Mouse (Mus musculus) erythroblast, adult 5-6 weeks (primary cell): ENCODE data around the gene Gm13290. TPM values are rescaled to one million over a fixed set of nuclear protein-coding genes. Genes with fewer than 3 reads are reported as not detected.
"Not testable (repeated sequence)": the region's sequence is repeated elsewhere in the genome, so short reads cannot be mapped to it uniquely, and the experiment has no call there.

ENCODE experiments used
- ATAC-seq: replicated peaks from 2 replicates; pipeline ENCODE4 v1.8.0; 2016; ENCODE audit warnings: moderate number of reproducible peaks, mild to moderate bottlenecking, moderate TSS enrichment, inconsistent platforms; ENCODE audit not compliant: poor library complexity, low FRiP score, severe bottlenecking
- total RNA-seq, 2 experiments: library from RNA; stranded (forward) in 1 of 2; stranded (reverse) in 1 of 2; fragments of 150-400 nt in 1 of 2; fragments of 200-764, 138-1000 nt in 1 of 2; gene quantifications; 2 replicates each; pipeline versions ENCODE4 v1.2.3 to v1.2.4; 2015 to 2017; ENCODE audit warnings: low replicate concordance in 2 of 2

Gene Gm13290
- total RNA-seq (2015; ENCODE audit: low replicate concordance) (not detected in 2 replicates), total RNA-seq (2017; ENCODE audit: low replicate concordance) (not detected in 2 replicates)

DNA sequence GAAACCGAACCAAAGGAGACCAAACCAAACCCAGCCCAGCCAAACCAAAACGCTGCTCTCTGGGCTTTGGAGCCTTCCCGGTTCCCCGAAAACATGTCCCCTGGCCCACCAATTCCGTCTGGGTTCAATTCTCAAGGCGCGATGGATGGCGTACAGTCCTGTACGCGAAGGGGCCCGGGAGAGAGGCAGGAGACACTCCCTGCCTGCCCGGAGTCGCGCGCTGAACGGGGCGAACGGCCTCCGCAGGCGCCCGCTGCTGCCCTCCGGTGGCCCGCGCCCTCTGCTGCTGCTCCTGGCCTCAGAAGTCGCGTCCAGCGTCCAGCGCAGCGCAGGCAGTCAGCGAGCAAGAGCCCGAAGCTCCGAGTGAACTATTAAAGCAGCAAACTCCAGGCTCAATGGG lies at the start of gene Gm13290:
Gene Gm13290, plus strand, starts transcription at position 301 of the 400 bp plus-strand sequence.
- ATAC-seq: not testable (repeated sequence)

DNA sequence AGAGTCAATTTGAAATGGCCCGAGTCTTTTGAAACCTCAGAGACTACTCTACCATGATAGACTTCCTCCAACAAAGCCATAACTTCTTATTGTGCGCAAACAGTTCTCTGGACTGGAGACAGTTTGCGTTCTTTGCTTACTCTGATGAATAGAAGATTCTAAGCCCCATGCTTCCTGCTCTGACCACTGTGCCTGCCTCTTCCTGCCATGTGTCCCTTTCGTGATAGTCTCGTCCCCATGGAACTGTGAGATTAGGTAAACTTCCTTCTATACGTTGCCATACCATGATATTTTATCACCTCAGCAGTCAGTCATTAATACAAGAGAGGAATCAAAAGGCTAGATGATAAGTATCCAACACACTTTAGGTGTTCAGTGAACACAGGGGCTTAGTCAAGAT lies 46.9 kb upstream of the Gm13290 start:
- ATAC-seq: no peak

DNA sequence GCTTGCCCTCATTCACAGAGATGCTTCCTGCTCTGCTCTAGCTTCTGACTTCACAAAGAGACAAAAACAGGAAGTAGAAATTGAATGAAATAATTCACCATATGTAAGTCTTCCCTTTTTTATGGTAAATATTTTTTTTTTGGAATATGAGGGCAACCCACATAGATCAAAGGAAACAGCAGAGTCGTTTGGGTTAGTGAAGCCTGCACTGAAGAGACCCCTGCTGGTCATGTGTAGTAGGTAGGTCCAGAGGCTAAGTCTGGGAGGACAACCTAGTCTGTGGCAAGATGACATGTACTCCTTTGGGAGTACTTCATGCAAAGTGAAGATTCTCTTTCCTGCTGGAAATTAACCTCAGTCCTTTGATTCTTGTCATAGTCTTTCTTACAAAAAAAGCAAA lies 46.3 kb upstream of the Gm13290 start:
- ATAC-seq: peak; percentile 66; the same call in 1 of the 2 replicates

DNA sequence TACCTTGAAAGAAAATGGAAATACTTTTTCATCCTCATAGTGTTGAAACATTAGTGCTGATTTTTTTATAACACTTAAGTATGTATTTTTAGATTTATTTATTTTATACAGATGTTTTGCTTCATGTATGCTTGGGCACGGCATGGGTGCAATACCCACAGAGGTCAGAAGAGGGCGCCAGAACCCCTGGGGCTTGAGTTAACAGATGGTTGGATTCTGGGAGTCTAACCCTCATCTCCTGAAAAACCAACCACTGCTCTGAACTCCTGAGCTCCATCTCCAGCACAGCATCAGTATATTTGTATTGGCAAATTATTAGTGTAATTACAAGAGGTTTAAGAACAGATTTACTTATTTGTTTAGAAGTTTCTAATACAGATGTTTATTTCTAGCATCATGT lies 35.2 kb upstream of the Gm13290 start:
- peak; percentile 81 for ATAC-seq

DNA sequence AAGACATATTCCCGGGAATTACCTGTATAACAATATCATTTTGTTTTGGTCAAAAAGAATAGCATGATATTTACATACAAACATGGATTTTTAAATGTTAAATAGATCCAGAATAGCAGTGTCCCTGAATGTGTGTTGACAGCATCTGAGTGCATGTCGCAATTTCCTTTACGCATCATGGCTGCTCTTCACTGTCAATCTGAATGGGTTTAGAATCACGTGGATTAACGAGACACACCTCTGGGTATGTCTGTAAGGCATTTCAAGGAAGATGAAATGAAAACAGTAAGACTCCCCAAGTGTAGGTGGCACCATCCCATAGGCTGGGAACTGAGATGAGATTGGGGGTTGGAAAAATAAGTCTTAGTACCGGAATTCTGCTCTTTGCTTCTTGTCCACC lies 34.6 kb upstream of the Gm13290 start:
- no peak for ATAC-seq

DNA sequence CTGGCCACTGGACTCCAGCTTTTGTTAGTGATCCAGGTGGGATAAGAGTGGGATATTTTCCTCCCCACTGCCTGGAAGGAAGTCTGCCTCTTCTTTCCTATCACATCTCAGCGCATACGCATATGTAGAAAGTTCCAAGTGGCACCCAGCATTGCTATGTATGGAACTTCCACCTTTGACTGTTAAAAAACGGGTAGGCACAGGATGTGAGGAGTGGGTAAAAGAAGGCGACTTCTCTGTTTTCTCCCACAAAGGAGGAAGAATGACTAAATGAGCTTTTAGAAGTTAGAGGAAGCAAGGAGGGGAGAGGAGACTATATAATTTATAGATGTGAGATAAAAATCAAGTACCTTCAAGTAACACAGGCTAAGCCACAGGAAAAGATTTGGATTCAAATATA lies 32.2 kb upstream of the Gm13290 start:
- ATAC-seq: no peak

DNA sequence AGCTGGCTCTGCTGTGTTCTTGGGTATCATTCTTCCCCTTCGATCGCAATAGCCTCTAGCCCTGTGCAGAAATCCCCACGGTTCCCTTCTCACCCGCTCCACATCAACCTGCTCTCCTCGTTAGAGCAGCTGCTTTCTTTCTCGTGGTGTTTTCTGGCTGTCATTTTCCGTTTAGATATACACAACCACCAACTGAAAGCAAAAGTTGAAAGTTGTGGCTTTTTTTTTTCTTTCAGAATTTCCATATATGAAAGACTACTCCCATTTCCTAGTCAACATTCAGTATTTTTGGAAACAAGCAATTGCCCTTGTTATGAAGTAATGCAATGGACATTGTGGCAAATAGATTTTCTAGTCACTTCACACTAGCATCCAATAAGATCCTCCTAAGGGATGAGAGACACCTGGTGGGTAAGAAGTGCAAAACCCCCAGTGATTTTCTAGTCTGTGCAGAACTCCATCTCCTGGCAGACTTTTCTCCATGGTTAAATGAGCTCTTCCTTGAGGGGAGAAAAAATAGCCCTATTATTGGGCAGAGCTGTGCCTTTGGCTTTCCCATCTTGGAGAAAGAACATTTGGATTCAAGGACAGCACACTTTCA lies 30.8 kb upstream of the Gm13290 start:
- ATAC-seq: no peak

DNA sequence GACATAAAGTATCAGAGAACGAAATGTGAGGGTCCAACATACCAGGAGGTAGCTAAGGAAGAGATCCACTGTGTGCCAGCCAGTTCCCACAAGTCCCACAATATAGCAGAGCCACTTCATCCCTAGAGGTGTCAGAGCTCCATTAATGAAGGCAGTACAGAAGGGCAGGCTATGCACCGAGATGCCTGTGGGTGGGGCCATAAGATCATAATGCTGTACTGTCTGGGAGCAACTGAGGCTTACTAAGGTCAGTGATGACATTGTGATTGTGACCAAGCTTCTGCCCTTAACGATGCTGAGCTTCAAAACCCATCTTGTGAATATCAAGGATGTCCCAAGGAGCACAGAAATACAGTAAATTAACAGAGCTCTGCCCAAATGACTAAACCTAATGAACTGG lies 29.4 kb upstream of the Gm13290 start:
- no peak for ATAC-seq

DNA sequence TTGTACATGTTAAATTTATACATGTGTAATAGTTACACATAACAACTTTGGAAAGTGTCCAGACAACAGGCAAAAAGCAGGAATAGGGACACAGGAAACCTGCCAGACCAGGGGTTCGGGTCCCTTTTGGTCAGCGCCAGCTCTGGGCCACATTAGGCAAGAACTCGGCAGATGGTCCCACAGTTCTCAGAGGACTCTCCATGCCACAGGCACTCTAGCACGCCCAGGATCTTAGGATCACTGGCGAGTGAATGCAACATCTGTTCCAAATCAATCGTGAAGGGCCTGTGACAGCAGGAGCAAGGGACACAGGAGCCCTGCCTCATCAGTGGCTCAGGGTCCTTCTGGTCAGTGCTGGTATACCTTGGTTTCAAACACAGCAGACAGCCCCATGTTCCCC lies 23.7 kb upstream of the Gm13290 start:
- no peak for ATAC-seq

DNA sequence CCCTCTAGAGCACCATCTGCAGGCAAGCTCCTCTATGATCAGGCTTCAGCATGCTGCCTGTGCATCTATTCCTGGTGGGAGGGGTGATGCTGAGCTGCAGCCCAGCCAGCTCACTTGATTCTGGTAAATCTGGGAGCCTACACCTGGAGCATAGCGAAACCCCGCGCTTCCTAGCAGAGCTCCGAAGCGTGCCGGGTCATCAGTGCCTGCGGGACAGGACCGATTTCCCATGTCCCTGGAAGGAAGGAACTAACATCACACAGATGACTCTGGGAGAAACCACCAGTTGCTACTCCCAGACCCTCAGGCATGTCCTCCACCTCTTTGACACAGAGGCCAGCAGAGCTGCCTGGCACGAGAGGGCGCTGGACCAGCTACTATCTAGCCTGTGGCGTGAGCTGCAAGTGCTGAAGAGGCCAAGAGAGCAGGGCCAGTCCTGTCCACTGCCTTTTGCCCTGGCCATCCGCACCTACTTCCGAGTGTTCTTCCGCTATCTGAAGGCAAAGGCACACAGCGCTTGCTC lies 18.8 kb upstream of the Gm13290 start, which contains the start of gene Gm13271:
Gene Gm13271, plus strand, starts transcription at position 51 of the 523 bp plus-strand sequence.
- ATAC-seq: not testable (repeated sequence)

DNA sequence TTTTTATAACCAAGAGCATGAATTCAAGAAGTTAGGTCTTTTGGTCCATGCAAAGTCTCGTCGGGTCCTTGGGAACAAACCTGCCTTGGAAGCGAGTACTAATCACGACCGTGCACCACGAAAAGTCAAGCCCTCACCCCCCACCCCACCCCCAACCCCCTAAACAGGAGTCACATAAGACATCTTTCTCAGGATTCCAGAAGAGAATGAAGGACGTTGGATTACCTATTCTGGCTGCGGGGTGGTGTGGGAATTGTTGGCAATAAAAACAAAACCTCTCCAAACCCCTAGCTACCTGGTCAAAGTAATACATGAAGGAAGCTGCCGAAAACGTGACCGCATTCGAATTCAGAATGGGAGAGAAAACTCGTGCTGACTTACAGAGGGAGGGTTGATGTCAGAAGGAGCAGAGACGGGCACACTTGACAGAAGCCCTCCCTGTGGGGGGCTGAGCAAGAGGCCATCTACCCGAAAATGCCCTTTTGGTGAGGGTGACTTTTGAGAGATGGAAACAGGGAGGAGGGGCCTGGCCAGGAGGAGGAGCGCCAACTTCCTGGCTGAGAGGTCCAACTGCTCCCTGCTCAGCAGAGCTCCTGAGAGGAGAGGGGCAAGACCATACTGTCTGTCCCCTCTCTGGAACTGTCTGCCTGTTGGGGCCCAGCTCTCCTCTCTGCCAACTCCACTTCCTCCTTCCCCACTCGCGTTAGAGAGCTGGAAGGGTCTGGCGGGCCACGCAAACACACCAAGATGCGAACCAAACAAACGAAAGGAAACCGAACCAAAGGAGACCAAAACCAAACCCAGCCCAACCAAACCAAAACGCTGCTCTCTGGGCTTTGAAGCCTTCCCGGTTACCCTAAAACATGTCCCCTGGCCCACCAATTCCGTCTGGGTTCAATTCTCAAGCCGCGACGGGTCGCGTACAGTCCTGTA lies 16.8 kb upstream of the Gm13290 start:
- not testable (repeated sequence) for ATAC-seq

DNA sequence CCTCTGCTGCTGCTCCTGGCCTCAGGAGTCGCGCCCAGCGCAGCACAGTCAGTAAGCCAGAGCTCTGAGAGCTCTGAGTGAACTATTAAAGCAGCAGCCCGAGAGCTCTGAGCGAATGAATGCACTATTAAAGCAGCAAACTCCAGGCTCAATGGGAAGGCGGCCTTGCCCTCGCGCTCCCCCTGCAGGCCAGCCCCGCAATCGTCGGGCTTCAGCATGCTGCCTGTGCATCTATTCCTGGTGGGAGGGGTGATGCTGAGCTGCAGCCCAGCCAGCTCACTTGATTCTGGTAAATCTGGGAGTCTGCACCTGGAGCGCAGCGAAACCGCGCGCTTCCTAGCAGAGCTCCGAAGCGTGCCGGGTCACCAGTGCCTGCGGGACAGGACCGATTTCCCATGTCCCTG lies 16.0 kb upstream of the Gm13290 start:
- ATAC-seq: peak; percentile 97

DNA sequence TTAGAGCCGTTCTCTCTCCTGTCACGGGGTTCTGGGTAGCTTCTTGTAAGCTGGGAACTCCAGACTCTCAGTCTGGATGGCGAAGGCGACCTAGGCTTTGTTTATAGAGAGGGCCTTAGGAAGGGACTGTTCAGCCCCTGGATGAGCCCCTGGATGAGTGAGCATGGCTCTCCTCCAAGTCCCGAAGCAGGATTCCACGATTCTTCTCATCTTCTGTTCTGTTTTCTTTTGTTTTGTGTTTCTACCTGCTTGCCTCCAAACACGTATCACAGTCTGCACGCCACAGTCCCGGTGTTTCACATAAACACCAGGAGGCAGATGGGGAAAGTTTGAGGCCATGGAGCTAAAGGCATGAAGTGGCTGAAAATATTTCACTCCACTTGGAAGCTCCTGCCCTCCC lies 14.9 kb upstream of the Gm13290 start:
- ATAC-seq: not testable (repeated sequence)

DNA sequence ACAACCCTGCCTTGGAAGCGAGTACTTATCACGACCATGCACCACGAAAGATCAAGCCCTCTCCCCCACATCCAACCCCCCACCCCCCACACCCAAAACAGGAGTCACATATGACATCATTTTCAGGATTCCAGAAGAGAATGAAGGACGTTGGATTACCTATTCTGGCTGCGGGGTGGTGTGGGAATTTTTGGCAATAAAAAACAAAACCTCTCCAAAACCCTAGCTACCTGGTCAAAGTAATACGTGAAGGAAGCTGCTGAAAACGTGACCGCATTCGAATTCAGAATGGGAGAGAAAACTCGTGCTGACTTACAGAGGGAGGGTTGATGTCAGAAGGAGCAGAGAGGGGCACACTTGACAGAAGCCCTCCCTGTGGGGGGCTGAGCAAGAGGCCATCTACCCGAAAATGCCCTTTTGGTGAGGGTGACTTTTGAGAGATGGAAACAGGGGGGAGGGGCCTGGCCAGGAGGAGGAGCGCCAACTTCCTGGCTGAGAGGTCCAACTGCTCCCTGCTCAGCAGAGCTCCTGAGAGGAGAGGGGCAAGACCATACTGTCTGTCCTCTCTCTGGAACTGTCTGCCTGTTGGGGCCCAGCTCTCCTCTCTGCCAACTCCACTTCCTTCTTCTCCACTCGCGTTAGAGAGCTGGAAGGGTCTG lies 13.9 kb upstream of the Gm13290 start, which contains the start of gene Gm13283:
Gene Gm13283, plus strand, starts transcription at position 510 of the 659 bp plus-strand sequence.
- ATAC-seq: not testable (repeated sequence)

DNA sequence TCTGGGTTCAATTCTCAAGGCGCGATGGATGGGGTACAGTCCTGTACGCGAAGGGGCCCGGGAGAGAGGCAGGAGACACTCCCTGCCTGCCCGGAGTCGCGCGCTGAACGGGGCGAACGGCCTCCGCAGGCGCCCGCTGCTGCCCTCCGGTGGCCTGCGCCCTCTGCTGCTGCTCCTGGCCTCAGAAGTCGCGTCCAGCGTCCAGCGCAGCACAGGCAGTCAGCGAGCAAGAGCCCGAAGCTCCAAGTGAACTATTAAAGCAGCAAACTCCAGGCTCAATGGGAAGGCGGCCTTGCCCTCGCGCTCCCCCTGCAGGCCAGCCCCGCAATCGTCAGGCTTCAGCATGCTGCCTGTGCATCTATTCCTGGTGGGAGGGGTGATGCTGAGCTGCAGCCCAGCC lies 13.2 kb upstream of the Gm13290 start:
- not testable (repeated sequence) for ATAC-seq

DNA sequence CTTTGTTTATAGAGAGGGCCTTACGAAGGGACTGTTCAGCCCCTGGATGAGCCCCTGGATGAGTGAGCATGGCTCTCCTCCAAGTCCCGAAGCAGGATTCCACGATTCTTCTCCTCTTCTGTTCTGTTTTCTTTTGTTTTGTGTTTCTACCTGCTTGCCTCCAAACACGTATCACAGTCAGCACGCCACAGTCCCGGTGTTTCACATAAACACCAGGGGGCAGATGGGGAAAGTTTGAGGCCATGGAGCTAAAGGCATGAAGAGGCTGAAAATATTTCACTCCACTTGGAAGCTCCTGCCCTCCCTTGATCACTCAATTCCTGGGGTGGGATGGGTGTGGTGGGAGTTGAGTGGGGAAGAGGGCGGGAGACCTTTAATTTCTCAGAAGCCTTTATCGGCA lies 11.9 kb upstream of the Gm13290 start:
- ATAC-seq: not testable (repeated sequence)

DNA sequence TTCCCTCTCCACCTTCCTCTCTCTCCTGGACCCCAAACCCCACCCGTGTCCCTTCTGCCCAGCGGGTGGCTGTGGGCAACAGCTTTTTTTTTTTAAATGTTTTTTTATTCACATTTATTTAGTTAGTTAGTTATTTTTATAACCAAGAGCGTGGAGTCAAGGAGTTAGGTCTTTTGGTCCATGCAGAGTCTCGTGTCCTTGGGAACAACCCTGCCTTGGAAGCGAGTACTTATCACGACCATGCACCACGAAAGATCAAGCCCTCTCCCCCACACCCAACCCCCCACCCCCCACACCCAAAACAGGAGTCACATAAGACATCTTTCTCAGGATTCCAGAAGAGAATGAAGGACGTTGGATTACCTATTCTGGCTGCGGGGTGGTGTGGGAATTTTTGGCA lies 11.3 kb upstream of the Gm13290 start:
- not testable (repeated sequence) for ATAC-seq

DNA sequence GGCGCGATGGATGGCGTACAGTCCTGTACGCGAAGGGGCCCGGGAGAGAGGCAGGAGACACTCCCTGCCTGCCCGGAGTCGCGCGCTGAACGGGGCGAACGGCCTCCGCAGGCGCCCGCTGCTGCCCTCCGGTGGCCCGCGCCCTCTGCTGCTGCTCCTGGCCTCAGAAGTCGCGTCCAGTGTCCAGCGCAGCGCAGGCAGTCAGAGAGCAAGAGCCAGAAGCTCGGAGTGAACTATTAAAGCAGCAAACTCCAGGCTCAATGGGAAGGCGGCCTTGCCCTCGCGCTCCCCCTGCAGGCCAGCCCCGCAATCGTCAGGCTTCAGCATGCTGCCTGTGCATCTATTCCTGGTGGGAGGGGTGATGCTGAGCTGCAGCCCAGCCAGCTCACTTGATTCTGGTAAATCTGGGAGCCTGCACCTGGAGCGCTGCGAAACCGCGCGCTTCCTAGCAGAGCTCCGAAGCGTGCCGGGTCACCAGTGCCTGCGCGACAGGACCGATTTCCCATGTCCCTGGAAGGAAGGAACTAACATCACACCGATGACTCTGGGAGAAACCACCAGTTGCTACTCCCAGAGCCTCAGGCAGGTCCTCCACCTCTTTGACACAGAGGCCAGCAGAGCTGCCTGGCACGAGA lies 10.1 kb upstream of the Gm13290 start:
- not testable (repeated sequence) for ATAC-seq

DNA sequence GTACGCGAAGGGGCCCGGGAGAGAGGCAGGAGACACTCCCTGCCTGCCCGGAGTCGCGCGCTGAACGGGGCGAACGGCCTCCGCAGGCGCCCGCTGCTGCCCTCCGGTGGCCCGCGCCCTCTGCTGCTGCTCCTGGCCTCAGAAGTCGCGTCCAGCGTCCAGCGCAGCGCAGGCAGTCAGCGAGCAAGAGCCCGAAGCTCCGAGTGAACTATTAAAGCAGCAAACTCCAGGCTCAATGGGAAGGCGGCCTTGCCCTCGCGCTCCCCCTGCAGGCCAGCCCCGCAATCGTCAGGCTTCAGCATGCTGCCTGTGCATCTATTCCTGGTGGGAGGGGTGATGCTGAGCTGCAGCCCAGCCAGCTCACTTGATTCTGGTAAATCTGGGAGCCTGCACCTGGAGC lies 3.0 kb downstream of the Gm13290 start, which contains the start of gene Gm13289:
Gene Gm13289, plus strand, starts transcription at position 301 of the 400 bp plus-strand sequence.
- not testable (repeated sequence) for ATAC-seq
